Comparison of ENCODE assay signal across 18 mouse cellular contexts in genomic region chr8:125716613-125717012, GRCm38 (mm10). TPM values are rescaled to one million over a fixed set of nuclear protein-coding genes. Genes with fewer than 3 reads are reported as not detected.
DNase-seq lines count a peak whose midpoint lies in the region; ATAC-seq lines count a peak whose summit lies in the region.
"Had no signal": no experiment of that assay in that cellular context is flagged by ENCODE, and none has a peak within 500 bp of the region (broad histone marks: within the 10 kb centered on the region; RNA-seq: fewer than 3 reads in every experiment).

No protein-coding gene starts in this region.

- H3K4me1 ChIP-seq in heart, embryonic 10.5 days, result peaks cover 27% of the 10 kb centered on the region
- H3K4me1 ChIP-seq in heart, embryonic 11.5 days (ENCODE audit: control insufficient read depth, insufficient read depth, low read length), result peaks cover 8% of the 10 kb centered on the region
- H3K4me1 ChIP-seq in limb, embryonic 11.5 days (ENCODE audit: control insufficient read depth, insufficient read depth, low read length), result no peaks in the 10 kb centered on the region; the same call in 1 of the 2 replicates
- H3K4me1 ChIP-seq: embryonic facial prominence, embryonic 13.5 days had no signal

- no peak for ATAC-seq in heart, embryonic 11.5 days (replicated peaks; ENCODE audit: insufficient number of reproducible peaks, low FRiP score, low TSS enrichment)
- no peak for ATAC-seq in limb, embryonic 11.5 days (ENCODE audit: insufficient number of reproducible peaks, low FRiP score, low TSS enrichment, low read depth)
- no peak for ATAC-seq in activated CD4-positive, CD25-positive, alpha-beta regulatory T cell, adult 4 months
- ATAC-seq: intestine, postnatal 0 days; liver, postnatal 0 days had no signal

- no peak overlapping the region for H3K9ac ChIP-seq in heart, embryonic 11.5 days (ENCODE audit: low read depth, low read length)
- H3K9ac ChIP-seq in limb, embryonic 11.5 days (ENCODE audit: low read length), result no peak overlapping the region
- H3K9ac ChIP-seq: embryonic facial prominence, embryonic 13.5 days; liver, postnatal 0 days had no signal

- no peak overlapping the region for H3K4me2 ChIP-seq in heart, embryonic 11.5 days
- no peak overlapping the region for H3K4me2 ChIP-seq in limb, embryonic 11.5 days (ENCODE audit: low read depth, severe bottlenecking)
- H3K4me2 ChIP-seq: embryonic facial prominence, embryonic 13.5 days had no signal

- no peak overlapping the region for H3K4me3 ChIP-seq in heart, embryonic 10.5 days
- no peak overlapping the region for H3K4me3 ChIP-seq in heart, embryonic 11.5 days (ENCODE audit: low read depth, low read length)
- no peak overlapping the region for H3K4me3 ChIP-seq in limb, embryonic 11.5 days (ENCODE audit: low read depth, low read length)
- H3K4me3 ChIP-seq: embryonic facial prominence, embryonic 13.5 days; forebrain, embryonic 10.5 days had no signal

- H3K27me3 ChIP-seq in heart, embryonic 10.5 days (ENCODE audit: insufficient read depth, poor library complexity, severe bottlenecking), result no peaks in the 10 kb centered on the region
- H3K27me3 ChIP-seq in heart, embryonic 11.5 days (ENCODE audit: control insufficient read depth, insufficient read depth, low read length), result no peaks in the 10 kb centered on the region
- no peaks in the 10 kb centered on the region for H3K27me3 ChIP-seq in limb, embryonic 11.5 days (ENCODE audit: control insufficient read depth, insufficient read depth, low read length)

- H3K9me3 ChIP-seq in heart, embryonic 10.5 days, result no peaks in the 10 kb centered on the region
- H3K9me3 ChIP-seq in heart, embryonic 11.5 days (replicated peaks; ENCODE audit: control insufficient read depth, low read length), result no peaks in the 10 kb centered on the region
- H3K9me3 ChIP-seq in limb, embryonic 11.5 days (ENCODE audit: control insufficient read depth, low read length), result no peaks in the 10 kb centered on the region; the same call in 1 of the 2 replicates
- H3K9me3 ChIP-seq: embryonic facial prominence, embryonic 13.5 days; forebrain, embryonic 10.5 days had no signal

- 41% methylated on average over 7 of the region's 7 CpGs for WGBS in heart, embryonic 10.5 days
- WGBS in heart, embryonic 11.5 days (ENCODE audit: insufficient replicate concordance), result 33% methylated on average over 7 of the region's 7 CpGs
- 9% methylated on average over 7 of the region's 7 CpGs for WGBS in limb, embryonic 11.5 days

- DNase-seq in heart, embryonic 10.5 days (ENCODE audit: low spot score), result no peak
- DNase-seq in embryo, embryonic 10 days (ENCODE audit: low spot score), result peak; percentile 28
- peak; percentile 39 to 52 for DNase-seq in kidney, adult 8-10 months
- DNase-seq in limb, embryonic 11.5 days (ENCODE audit: low spot score), result peak; percentile 33
- no peak for DNase-seq in spleen, postnatal 14 days (ENCODE audit: low spot score in 2 of 2)
- DNase-seq in urinary bladder, postnatal 25 days (ENCODE audit: low spot score), result no peak
- DNase-seq: adrenal gland, adult 2 months; cerebellum, adult 9-11 months; heart, adult 18-20 months; heart, postnatal 10 days; liver, postnatal 0 days; thymus, postnatal 14 days had no signal

- peak overlapping the region; percentile 44; the same call in 1 of the 2 replicates for H3K27ac ChIP-seq in heart, embryonic 10.5 days
- no peak overlapping the region for H3K27ac ChIP-seq in heart, embryonic 11.5 days (ENCODE audit: low read depth, low read length)
- H3K27ac ChIP-seq in limb, embryonic 11.5 days (replicated peaks; ENCODE audit: low read depth, low read length), result no peak overlapping the region
- H3K27ac ChIP-seq: embryonic facial prominence, embryonic 13.5 days; forebrain, embryonic 10.5 days; macrophage had no signal

- H3K36me3 ChIP-seq in heart, embryonic 10.5 days, result no peaks in the 10 kb centered on the region
- no peaks in the 10 kb centered on the region for H3K36me3 ChIP-seq in heart, embryonic 11.5 days (ENCODE audit: control insufficient read depth, insufficient read depth, low read length)
- no peaks in the 10 kb centered on the region for H3K36me3 ChIP-seq in limb, embryonic 11.5 days (ENCODE audit: control insufficient read depth, insufficient read depth, low read length)
- H3K36me3 ChIP-seq: embryonic facial prominence, embryonic 13.5 days; forebrain, embryonic 10.5 days had no signal

RNA-seq across cellular contexts. Expression of gene Ntpcr, which starts 13.2 kb away (rescaled TPM):
- polyA plus RNA-seq in heart, embryonic 10.5 days (2016; fragmentation: Nextera tagmentation; extraction: Ambion mirVana), result 25.7 and 26.1 TPM in 2 replicates
- polyA plus RNA-seq in heart, embryonic 11.5 days (2014; fragmentation: Nextera tagmentation; extraction: Ambion mirVana), result 25.3 and 29.5 TPM in 2 replicates
- 17.3 and 22.0 TPM in 2 replicates for polyA plus RNA-seq in limb, embryonic 11.5 days (2014; fragmentation: Nextera tagmentation; extraction: Ambion mirVana)
- 10 to 100 TPM; 31.1 to 34.3 TPM for polyA plus RNA-seq in activated CD4-positive, CD25-positive, alpha-beta regulatory T cell, adult 4 months (2017; shearing (Covaris generic))

RNA-seq across cellular contexts. Expression of gene Map10, which starts 47.0 kb away (rescaled TPM):
- polyA plus RNA-seq in heart, embryonic 10.5 days (2016; fragmentation: Nextera tagmentation; extraction: Ambion mirVana), result 6.3 and 7.5 TPM in 2 replicates
- polyA plus RNA-seq in heart, embryonic 11.5 days (2014; fragmentation: Nextera tagmentation; extraction: Ambion mirVana), result 6.1 and 8.1 TPM in 2 replicates
- 7.0 and 7.6 TPM in 2 replicates for polyA plus RNA-seq in limb, embryonic 11.5 days (2014; fragmentation: Nextera tagmentation; extraction: Ambion mirVana)
- polyA plus RNA-seq in activated CD4-positive, CD25-positive, alpha-beta regulatory T cell, adult 4 months (2017; shearing (Covaris generic)), result under 1 TPM; 0.17 to 0.46 TPM

Comparison
In these comparisons a context has a peak if more than half of its experiments do, and no peak if none do; other contexts are left out.
1. DNase-seq: peak in embryo, embryonic 10 days (single experiment), kidney, adult 8-10 months (2 of 2) and limb, embryonic 11.5 days (single experiment); none in heart, embryonic 10.5 days (single experiment), spleen, postnatal 14 days (0 of 2) and urinary bladder, postnatal 25 days (single experiment).